Mouse (Mus musculus) heart, adult 2 months (tissue): ENCODE measurements around the gene P2rx4.

Experiments used
- CTCF ChIP-seq: fragments of 200-600 bp; IDR thresholded peaks from 2 replicates; pipeline ENCODE4 v1.8.1; 2022; ENCODE audit warnings: antibody characterized with exemption, mild to moderate bottlenecking, moderate library complexity
- EP300 ChIP-seq: fragments of 200-500 bp; IDR thresholded peaks from 2 replicates; pipeline ENCODE4 v1.6.1; 2011; ENCODE audit warnings: low read depth, low read length, control low read depth; ENCODE audit not compliant: insufficient read depth
- POLR2A ChIP-seq: fragments of 200-500 bp; IDR thresholded peaks from 2 replicates; pipeline ENCODE4 v1.6.1; 2011; ENCODE audit warnings: mild to moderate bottlenecking, low read depth, low read length, control low read depth; ENCODE audit not compliant: insufficient read depth

DNA sequence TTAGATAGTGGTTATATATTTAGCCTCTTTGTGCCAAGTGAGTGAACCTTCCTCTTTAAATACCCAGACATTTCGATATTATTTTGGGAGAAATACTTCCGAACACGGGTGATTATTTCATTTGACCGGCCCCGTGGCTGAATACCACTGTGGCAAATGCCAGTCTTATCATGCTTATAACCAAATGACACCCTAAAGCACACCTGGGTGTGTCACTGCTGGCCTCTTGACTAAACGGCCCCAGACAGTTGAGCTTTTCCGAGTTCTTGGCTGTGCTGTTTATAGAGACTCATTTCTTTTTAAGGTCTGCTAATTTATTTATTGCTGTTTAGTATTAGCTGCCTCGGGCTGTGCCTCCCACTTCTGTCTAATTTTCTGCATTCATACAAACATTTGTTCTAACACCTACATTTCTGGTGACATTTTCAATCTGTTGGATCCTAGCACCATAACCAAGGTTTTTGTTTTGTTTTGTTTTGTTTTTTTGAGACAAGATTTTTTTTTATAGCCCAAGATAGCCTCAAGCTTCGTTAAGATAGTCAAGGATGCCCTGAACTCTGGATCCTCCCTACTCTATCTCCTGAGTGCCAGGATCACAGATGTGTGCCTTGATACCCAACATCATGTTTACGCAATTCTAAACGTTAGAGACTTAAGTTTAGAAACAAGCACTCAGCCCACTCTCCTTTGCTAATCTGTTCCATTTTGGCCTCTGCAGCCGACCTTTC lies 7.1 kb upstream of the P2rx4 start:
- TF ChIP-seq POLR2A, result no peak
- no peak for TF ChIP-seq CTCF
- no peak for TF ChIP-seq EP300
